Mouse (Mus musculus) layer of hippocampus, postnatal 25 days (tissue): Measurements from ENCODE around the gene Spats1. TPM values are rescaled to one million over a fixed set of nuclear protein-coding genes. Genes with fewer than 3 reads are reported as not detected.

Experiments used
- total RNA-seq, 2 experiments: library from RNA; stranded (reverse); gene quantifications; 2 replicates each; pipeline ENCODE4 v1.2.3; 2021

Spats1 gene
- total RNA-seq, 2 experiments from 2014 or later: 4.3 to 5.5 TPM

Other genes with a start within 250 kb of the Spats1 start
- 10 to 100 TPM; 53.4 to 57.4 TPM for gene Cdc5l, start 41.7 kb downstream of the Spats1 start, total RNA-seq
- 10 to 100 TPM; 21.6 to 22.7 TPM for gene Aars2, start 31.4 kb upstream of the Spats1 start, total RNA-seq
- 1 to 10 TPM in 1 of 2 experiments, under 1 TPM in 1; 0.74 to 1.2 TPM for gene Tcte1, start 48.0 kb upstream of the Spats1 start, total RNA-seq
- gene Tmem151b, start 74.3 kb upstream of the Spats1 start, total RNA-seq: 100 to 1,000 TPM; 113 to 114 TPM
- 1 to 10 TPM; 2.6 to 3.2 TPM for gene Nfkbie, start 80.3 kb upstream of the Spats1 start, total RNA-seq
- 10 to 100 TPM; 36.1 to 38.7 TPM for gene Slc35b2, start 88.5 kb upstream of the Spats1 start, total RNA-seq
- gene Hsp90ab1, start 97.9 kb upstream of the Spats1 start, total RNA-seq: 1,000 to 10,000 TPM; 1,671 to 1,815 TPM
- 10 to 100 TPM; 19.0 to 19.9 TPM for gene Slc29a1, start 124.2 kb upstream of the Spats1 start, total RNA-seq
- gene Mymx, start 126.7 kb upstream of the Spats1 start, total RNA-seq: not detected
- gene Capn11, start 183.9 kb upstream of the Spats1 start, total RNA-seq: under 1 TPM; 0.19 to 0.20 TPM
- gene Mrpl14, start 210.9 kb upstream of the Spats1 start, total RNA-seq: 10 to 100 TPM; 40.0 to 40.9 TPM
- gene Tmem63b, start 211.5 kb upstream of the Spats1 start, total RNA-seq: 100 to 1,000 TPM; 176 to 191 TPM